Mouse (Mus musculus): ENCODE results near the gene Spp1. TPM values are rescaled to one million over a fixed set of nuclear protein-coding genes. Genes with fewer than 3 reads are reported as not detected.

Gene Spp1
- polyA plus RNA-seq, 1 experiment from 2014 or later = 6.1 TPM

DNA sequence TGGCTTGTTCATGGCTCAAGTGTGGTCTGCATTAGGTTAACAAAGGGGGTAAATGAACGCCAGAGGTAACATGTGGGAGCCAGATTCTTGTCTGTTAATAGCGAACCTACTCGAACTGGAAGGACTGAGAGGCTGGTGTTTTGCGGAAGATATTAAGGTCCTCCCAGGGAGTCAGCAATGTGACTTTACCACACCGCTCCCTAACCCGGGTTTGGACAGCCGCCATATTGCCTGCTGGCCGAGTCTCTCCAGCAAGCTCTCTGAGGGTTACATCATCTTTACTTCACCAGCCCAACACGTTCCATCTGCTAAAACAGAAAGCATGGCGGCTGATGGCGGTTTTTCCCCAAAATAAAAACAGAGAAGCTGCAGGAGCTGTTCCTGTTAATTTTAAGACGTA, 30.8 kb downstream of the Spp1 start:
- H3K9me3 ChIP-seq = no peaks in the 10 kb centered on the region
- H3K4me3 ChIP-seq (replicated peaks) = no peak overlapping the region
- ATAC-seq = no peak
- H3K27me3 ChIP-seq = no peaks in the 10 kb centered on the region
- no peak overlapping the region for H3K4me2 ChIP-seq (replicated peaks)
- no peak overlapping the region for H3K9ac ChIP-seq (replicated peaks)
- H3K4me1 ChIP-seq (replicated peaks) = peaks cover 15% of the 10 kb centered on the region
- WGBS = 90% methylated on average over 12 of the region's 12 CpGs
- no peak overlapping the region for H3K27ac ChIP-seq
- H3K36me3 ChIP-seq = peaks cover 50% of the 10 kb centered on the region

- no peak for ATAC-seq
- no peak overlapping the region for H3K4me3 ChIP-seq (replicated peaks)
- H3K27me3 ChIP-seq = no peaks in the 10 kb centered on the region
- H3K9ac ChIP-seq (replicated peaks) = no peak overlapping the region
- peaks cover 57% of the 10 kb centered on the region for H3K36me3 ChIP-seq
- 95% methylated on average over 16 of the region's 16 CpGs for WGBS
- no peak overlapping the region for H3K27ac ChIP-seq
- H3K9me3 ChIP-seq = no peaks in the 10 kb centered on the region
- peaks cover 6% of the 10 kb centered on the region; the same call in 1 of the 2 replicates for H3K4me1 ChIP-seq (replicated peaks)
- no peak overlapping the region for H3K4me2 ChIP-seq (replicated peaks)
Measured at GRCm38 (mm10) chr5:104466816-104467215, 31.9 kb downstream of the Spp1 start.

GRCm38 (mm10) chr5:104468586-104468985, 33.7 kb downstream of the Spp1 start:
- H3K36me3 ChIP-seq = peaks cover 72% of the 10 kb centered on the region

GRCm38 (mm10) chr5:104470981-104471391, 36.1 kb downstream of the Spp1 start:
- Histone ChIP-seq H3K4me2 (replicated peaks) (no peak overlapping the region), H3K36me3 (peaks cover 50% of the 10 kb centered on the region), H3K9ac (replicated peaks) (no peak overlapping the region), H3K27me3 (no peaks in the 10 kb centered on the region), H3K4me1 (replicated peaks) (no peaks in the 10 kb centered on the region), H3K27ac (no peak overlapping the region), H3K4me3 (replicated peaks) (no peak overlapping the region), H3K9me3 (no peaks in the 10 kb centered on the region)
- no peak for ATAC-seq
- WGBS = 92% methylated on average over 5 of the region's 5 CpGs

More at GRCm38 (mm10) chr5:104468586-104468985, 33.7 kb downstream of the Spp1 start:
- no peak for ATAC-seq
- 93% methylated on average over 5 of the region's 5 CpGs for WGBS
- H3K4me1 ChIP-seq (replicated peaks) = no peaks in the 10 kb centered on the region
- H3K27ac ChIP-seq = no peak overlapping the region
- no peak overlapping the region for H3K4me3 ChIP-seq (replicated peaks)
- no peak overlapping the region for H3K9ac ChIP-seq (replicated peaks)
- no peaks in the 10 kb centered on the region for H3K9me3 ChIP-seq
- no peak overlapping the region for H3K4me2 ChIP-seq (replicated peaks)
- no peaks in the 10 kb centered on the region for H3K27me3 ChIP-seq

DNA sequence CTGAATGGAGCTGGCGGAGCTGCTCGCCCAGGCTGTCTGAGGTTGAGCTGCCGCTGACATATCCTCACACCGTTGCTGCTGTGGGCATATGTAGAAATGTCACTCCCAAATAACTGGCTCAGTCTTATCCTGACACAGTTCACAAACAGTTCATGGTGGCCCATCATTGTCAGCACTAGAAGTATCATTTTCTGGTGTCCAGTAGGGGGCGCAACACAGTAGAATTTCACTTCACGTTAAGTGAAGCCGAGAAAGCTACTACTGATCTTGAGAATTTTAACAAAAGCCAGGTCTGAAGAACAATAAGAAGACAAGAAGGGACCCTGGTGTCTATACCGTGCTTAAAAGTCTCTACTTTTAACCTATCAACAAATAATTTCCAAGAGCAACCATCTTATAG, 37.5 kb downstream of the Spp1 start:
- 96% methylated on average over 8 of the region's 8 CpGs for WGBS
- H3K9me3 ChIP-seq = no peaks in the 10 kb centered on the region
- no peaks in the 10 kb centered on the region for H3K4me1 ChIP-seq (replicated peaks)
- no peak overlapping the region for H3K9ac ChIP-seq (replicated peaks)
- no peak overlapping the region for H3K27ac ChIP-seq
- H3K4me3 ChIP-seq (replicated peaks) = no peak overlapping the region
- peaks cover 44% of the 10 kb centered on the region for H3K36me3 ChIP-seq
- ATAC-seq = no peak
- no peak overlapping the region for H3K4me2 ChIP-seq (replicated peaks)
- H3K27me3 ChIP-seq = no peaks in the 10 kb centered on the region

- Histone ChIP-seq H3K36me3 (peaks cover 69% of the 10 kb centered on the region), H3K9me3 (no peaks in the 10 kb centered on the region), H3K27ac (no peak overlapping the region), H3K4me1 (replicated peaks) (no peaks in the 10 kb centered on the region), H3K4me2 (replicated peaks) (no peak overlapping the region), H3K27me3 (no peaks in the 10 kb centered on the region), H3K4me3 (replicated peaks) (no peak overlapping the region), H3K9ac (replicated peaks) (no peak overlapping the region)
- ATAC-seq = no peak
- WGBS = 95% methylated on average over 7 of the region's 7 CpGs
Measured at GRCm38 (mm10) chr5:104480367-104480766, 45.4 kb downstream of the Spp1 start.

DNA sequence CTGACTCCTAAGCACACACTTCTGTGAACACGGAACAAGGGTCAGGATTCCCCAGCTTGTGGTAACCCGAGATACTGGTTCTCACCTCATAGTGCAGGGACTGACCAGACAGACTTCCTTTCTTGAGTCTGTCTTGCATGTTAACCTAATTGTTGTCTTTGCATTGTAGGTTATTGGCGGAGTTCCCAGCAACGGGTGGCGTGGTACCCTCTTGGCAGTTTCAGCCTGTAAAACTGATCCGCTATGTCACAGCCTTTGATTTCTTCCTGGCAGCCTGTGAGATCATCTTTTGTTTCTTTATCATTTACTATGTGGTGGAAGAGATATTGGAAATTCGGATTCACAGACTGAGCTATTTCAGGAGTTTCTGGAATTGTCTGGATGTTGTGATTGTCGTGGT, 47.9 kb downstream of the Spp1 start:
- H3K27ac ChIP-seq = no peak overlapping the region
- H3K4me2 ChIP-seq (replicated peaks) = no peak overlapping the region
- peaks cover 77% of the 10 kb centered on the region for H3K36me3 ChIP-seq
- WGBS = 75% methylated on average over 8 of the region's 8 CpGs
- no peak for ATAC-seq
- H3K27me3 ChIP-seq = no peaks in the 10 kb centered on the region
- no peak overlapping the region for H3K4me3 ChIP-seq (replicated peaks)
- H3K4me1 ChIP-seq (replicated peaks) = no peaks in the 10 kb centered on the region
- no peaks in the 10 kb centered on the region for H3K9me3 ChIP-seq
- no peak overlapping the region for H3K9ac ChIP-seq (replicated peaks)

Other genes starting within 250 kb of the Spp1 start
- gene Dmp1, start 232.5 kb upstream of the Spp1 start, polyA plus RNA-seq (2015; fragmentation: Nextera tagmentation; extraction: Ambion mirVana) = 0.59 and 0.89 TPM in 2 replicates
- gene Ibsp, start 135.9 kb upstream of the Spp1 start, polyA plus RNA-seq (2015; fragmentation: Nextera tagmentation; extraction: Ambion mirVana) = 0.12 TPM in 1 of 2 replicates, not detected in the other
- not detected in 2 replicates for gene Mepe, start 109.8 kb upstream of the Spp1 start, polyA plus RNA-seq (2015; fragmentation: Nextera tagmentation; extraction: Ambion mirVana)
- gene Pkd2, start 24.3 kb downstream of the Spp1 start, polyA plus RNA-seq (2015; fragmentation: Nextera tagmentation; extraction: Ambion mirVana) = 7.5 and 8.4 TPM in 2 replicates
- gene BC005561, start 73.2 kb downstream of the Spp1 start, polyA plus RNA-seq (2015; fragmentation: Nextera tagmentation; extraction: Ambion mirVana) = 15.6 and 15.9 TPM in 2 replicates

All from midbrain, embryonic 13.5 days (tissue).